Mouse (Mus musculus): Measurements from ENCODE around the gene Ccdc194.

DNA sequence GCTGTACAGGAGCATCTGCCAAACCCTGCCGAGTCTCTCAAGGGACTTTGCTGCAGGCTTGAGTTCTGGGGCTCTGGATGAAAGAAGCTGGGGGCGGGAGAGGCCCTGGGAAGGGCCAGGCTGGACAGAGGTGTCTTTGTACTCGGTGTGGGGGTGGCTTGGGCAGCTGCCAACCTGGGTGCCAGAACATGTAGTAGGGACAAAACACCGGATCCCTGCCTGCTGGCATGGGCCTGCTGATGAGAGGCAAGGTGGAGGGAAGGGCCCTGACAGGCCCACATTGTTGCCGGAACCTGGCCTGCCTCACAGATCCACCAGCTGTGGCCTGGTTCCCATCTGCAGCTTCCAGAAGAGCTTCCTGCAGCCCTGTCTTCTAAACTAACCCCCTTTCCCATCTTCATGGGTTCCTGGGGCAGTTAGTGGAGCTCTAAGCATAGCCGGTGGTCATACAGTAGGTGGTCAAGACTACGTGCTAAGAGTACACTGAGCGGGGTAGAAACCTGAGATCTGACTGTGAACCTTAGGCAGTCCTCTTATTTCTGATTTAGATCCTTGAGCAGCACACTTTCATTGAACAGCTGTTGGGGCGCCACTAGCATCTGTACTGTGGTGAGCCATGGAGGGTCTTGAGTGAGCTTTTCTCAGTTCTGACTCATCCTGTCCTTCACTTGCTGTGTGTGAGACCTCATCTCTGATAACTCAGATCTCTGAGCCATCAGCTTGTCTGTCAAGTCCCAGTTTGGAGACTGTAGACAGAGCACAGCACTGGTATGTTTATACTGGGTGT, 47.5 kb upstream of the Ccdc194 start:
- TF ChIP-seq GATA1 (IDR thresholded peaks at IDR 0.05; ENCODE audit: borderline replicate concordance, low read length) (no peak), FLI1 (IDR thresholded peaks at IDR 0.05; ENCODE audit: low read length) (no peak)

Data from megakaryocyte, embryonic 14.5 days (primary cell).